Mouse (Mus musculus) cerebellum, adult 11 months (tissue): ENCODE data around the gene Olfr461.
"Not testable (repeated sequence)": the region's sequence is repeated elsewhere in the genome, so short reads cannot be mapped to it uniquely, and the experiment has no call there.

Source experiments
- DNase-seq: peaks from one replicate; pipeline ENCODE4 v3.0.0; 2022

Olfr461 gene

DNA sequence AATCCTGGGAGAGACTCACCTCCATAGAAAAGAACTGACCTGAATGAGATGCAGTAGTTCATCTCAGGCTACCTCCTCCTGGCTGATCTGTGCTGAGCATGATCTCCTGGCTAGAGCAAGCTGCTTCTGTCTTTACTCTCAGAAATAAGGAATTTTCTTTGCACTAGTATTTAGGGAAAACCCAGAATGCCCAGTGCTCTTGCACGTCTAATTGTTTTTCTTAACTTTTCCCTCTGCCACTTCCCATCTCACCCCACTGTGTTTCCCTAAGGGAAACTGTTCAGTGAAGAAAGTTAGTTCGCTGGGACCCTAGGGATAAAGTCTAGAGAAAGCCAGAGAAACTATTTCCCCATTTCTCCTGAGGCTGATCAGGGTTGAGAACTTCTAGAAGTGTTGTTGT is at the start of gene Olfr461:
TSS of gene Olfr461 (minus strand) at position 101 of the 400 bp plus-strand sequence.
- no peak for DNase-seq

DNA sequence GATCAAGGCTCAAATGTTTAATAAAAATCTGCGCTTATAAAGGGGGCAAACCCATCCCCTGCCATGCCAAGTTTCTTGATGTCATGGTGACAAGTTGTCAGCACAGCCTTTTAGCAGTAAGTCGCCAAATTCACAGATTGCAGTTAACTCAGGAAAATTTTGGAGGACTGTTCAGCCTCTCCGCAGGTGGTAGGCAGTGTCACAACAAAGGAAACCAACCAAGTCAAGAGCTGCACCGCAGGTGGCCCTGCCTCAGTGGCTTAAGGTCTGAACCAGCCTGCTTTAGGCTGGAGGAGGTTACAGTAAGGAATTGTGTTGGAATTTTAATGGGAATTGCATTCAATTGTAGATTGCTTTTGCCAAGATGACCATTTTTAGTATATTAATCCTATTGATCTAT is 43.7 kb upstream of the Olfr461 start:
- not testable (repeated sequence) for DNase-seq

DNA sequence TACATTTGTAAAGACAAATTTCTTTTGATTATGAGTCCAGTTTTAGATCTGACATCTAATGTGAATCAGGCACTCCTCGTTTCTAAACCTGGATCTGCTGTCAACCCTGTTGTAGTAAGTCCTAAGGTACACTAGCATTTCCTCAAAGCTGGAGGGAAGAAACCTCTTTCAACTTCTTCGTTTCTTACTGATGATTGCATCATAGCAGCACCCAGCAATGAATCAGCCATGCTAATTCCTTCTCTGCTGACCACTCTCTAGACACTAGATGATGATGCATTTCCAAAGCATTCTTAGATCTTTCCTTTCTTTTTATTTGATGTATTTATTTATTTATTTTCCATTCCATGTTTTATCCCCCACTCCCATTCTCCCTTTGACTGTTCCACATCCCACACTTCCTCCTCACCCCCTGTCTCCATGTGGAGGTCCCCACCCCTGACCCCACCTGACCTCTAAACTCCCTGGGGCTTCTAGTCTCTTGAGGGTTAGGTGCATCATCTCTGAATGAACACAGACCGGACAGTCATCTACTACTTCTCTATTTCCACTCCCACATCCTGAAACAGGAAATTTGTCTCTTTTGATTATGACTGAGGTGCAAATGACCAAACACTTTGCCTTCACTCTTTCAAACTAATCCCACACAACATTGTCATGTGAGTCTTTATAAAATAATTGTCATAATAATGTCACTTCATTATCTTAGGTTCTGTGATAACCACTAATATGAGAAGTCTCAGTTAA is 40.1 kb upstream of the Olfr461 start:
- no peak for DNase-seq

DNA sequence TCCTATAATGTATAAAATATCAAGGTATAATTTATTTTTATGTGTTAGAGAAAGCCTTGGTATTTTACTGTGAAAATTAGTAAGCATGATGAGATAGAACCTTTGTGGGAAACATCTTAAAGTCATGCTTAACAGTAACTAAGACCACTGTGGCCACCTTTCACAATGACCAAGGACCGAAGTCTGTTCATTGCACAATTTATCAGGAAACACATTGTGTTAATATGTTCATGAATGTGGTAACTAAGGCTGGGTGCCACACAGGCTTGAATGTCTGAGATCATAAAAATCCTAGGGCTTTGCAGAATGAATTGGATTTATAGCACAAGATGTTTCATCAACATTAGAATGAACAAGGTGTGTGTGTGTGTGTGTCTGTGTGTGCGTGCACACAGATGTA is 33.5 kb upstream of the Olfr461 start:
- DNase-seq, result no peak

DNA sequence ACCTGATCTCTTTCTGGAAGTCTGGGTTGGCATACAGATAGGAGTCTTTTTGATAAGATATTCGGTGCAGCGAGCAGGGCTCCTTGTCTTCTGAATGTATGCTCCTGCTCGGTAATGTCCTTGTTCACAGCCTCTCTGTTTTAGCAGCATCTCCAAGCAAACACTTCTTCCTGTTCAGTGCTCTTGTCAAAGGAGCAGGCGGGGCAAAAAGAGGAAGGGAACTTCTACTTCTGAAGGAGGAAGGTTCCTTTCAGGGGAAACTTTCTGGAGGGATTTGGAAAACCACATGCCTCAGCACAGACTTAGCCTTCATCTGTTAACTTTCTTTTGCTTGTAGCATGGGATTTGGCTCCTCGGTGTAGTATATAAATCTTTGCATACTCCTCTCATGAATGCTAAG is 30.8 kb upstream of the Olfr461 start, which contains the start of gene Clec5a:
TSS of gene Clec5a (minus strand) at position 177 of the 400 bp plus-strand sequence.
- DNase-seq, result no peak

DNA sequence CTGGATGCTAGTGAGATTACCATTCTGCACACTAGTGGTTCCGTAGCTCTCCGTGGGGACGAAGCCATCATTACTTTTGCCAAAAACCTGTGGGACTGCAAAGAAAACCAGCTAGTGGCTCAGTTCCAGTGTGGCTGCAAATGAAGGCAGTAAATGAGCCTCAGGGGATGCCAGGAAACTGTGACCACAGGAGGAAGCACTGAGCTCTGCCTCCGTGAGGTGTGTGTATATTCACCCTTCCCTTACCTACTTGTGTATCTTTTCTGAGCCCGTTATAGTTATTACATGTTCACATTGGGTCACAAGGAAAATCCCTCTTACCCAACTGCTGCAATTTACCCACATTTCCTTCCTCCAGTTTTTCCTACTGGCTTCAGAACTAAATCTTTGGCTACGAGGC is 29.5 kb upstream of the Olfr461 start:
- DNase-seq, result no peak

DNA sequence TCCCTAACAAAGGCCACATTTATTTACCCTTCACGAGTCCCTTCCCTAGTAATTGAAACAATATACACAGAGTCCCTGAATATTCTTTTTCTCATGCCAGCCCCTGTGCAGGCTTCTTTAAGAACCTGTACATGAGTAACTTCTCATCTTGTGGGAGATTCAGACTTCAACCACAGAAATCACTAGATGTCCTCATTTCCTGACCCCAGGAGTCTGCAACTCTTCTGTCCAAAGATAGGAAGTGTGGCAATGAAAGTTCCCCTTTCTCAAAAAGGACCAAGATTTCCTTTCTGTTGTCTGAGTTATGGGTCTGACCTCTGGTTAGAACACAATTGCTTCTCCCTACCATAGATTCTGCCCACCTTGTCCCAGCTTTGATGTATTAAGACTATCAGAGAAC is 21.5 kb upstream of the Olfr461 start:
- no peak for DNase-seq

DNA sequence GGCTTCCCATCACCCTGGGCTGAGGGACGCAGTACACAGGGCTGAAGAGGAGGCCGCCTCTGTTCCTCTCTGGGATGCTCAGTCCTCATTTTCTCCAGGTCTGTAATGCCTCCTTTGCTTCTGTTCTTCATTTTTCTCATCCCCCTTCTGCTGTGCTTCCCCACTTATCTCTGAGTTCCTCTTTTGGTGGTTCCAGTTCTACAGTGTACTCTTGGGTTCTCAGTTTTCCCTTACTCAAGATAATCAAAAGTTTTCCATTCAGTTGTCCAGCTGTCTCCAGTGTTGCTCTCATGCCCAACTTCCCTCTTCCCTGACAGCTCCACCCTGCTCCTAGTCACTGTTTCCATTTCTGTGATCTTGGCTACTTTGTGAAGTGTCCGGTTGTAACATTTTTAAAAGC is 18.8 kb upstream of the Olfr461 start:
- no peak for DNase-seq

DNA sequence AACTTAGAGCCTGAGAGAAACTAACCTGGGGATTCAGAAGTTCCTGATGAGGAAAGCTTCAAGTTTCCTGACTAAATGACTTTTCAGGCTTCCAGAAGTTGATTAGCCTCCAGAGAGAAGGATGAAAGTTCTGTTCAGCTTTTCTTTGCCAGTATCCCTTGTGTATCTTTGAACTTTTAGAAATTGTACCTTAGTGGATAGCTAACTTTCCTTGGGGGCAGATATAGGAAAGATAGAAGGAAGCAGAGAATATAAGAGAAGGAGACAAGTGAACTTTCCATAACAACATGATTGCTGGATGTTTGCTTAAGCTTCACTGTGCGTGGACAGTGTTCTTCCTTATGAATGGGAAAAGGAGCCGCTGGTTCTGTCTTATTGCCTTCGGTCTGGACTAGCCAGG is 14.3 kb upstream of the Olfr461 start, which contains the start of gene Olfr460:
TSS of gene Olfr460 (plus strand) at position 301 of the 400 bp plus-strand sequence.
- no peak for DNase-seq

DNA sequence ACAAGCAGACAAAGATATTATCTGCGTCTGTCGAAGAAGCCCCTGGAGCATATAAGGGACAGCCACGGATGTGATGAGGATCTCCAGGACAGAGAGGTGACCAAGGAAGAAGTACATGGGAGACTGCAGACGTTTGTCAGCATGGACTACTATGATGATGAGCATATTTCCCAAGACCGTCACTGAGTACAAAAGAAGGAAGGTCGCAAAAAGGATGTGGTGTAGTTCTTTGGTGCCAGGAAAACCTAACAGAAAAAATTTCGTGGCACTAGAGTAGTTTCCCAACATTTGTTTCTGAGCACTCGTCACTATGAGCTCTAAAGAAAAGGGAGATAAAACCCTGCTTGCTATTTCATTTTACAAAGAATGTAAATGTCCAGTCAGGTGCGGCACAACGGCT is 10.2 kb downstream of the Olfr461 start:
- DNase-seq, result no peak

DNA sequence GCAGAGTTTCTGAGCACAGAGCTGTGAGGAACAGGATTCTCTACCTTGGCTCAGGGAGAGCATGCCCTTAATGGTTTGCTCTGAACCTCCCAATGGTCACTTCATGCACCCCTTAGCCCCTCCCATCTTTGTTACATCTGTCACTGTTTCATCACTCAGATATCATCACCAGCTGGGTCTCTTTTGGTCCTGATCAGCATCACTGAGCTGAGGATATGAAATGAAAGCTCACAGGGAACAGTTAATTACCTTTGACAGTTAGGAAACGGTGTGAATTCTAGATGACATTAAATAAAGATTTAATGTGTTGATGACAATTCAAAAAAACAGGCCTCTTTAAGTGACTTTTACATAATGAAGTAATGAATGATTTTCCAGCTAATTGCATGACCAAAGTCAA is 35.4 kb downstream of the Olfr461 start, which contains the start of gene Prss37:
TSS of gene Prss37 (minus strand) at position 101 of the 400 bp plus-strand sequence.
- DNase-seq, result no peak

DNA sequence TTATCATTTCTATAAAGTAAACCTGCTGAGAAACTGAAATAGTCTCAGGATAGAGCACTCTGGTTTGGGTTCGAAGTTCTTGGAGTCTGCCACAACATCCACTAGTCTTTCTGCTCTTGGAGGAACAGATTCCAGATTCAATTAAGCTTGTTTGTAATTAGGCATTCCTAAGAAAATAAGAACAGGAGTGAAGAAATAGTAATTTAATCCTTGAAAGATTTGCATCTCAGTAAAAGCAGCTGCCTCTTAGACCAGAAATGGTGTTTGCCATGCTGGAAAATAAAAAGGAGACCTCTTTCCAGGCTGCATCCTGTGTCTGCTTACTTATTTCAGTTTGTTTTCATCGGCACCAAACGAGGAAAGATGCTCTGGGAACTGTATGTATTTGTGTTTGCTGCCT is 61.6 kb downstream of the Olfr461 start, which contains the start of gene Tas2r108:
TSS of gene Tas2r108 (plus strand) at position 301 of the 400 bp plus-strand sequence.
- no peak for DNase-seq
